Mouse (Mus musculus) CD4-positive, CD25-positive, alpha-beta regulatory T cell, adult 9 weeks (primary cell): ENCODE measurements around the gene Clip1. TPM values are rescaled to one million over a fixed set of nuclear protein-coding genes. Genes with fewer than 3 reads are reported as not detected.

Experiments
- polyA plus RNA-seq: library from polyadenylated mRNA; unstranded; fragments of 100-300 nt; shearing (Covaris generic); gene quantifications from one replicate; pipeline ENCODE4 v1.2.1, GENCODE M21; 2017

Clip1 gene
- 102 TPM for polyA plus RNA-seq

DNA sequence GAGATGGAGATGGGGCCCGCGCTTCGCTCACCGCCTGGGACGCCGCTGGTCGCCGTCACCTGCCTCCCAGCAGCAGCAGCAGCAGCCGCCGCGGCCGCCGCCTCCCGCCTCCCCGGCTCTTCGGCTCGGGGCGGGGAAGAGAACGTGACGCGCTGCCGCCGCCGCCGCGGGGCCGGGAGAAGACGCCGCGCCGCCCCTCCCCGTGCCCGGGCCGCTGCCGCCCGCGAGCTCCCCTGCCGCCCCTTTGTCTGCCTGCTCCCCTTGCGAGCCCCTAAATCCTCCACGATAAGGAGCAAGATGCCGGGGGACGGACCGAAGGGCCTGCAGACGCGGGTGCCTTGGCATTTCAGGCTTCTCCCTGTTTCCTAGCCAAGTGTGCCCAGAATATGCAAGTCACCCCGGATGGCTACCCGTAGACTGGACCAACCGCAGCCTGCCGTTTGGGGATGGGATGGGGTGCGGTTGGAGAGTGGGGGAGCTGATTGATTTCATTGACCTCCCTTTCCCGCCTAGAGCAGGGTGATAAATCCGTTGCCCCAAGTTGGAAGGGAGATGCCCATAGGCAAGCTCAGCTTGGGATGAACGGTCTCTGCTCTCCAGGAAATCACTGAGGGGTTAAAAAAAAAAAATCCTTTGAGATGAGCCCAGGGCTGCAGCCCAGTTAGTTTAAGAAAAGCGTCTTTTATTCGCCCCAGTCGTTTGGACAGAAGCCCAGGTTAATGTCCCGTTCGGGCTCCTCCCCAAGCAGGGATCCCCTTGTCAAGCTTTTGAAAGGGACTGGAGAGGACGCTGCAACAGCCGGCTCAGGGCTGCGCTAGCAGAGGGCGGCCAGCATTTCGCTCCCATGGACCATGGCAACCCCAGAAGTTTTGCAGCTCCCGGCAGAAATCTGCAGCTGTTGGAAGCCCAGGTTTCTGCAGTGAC is at the start of gene Clip1:
TSS of gene Clip1 (minus strand) at position 398 of the 924 bp plus-strand sequence.

DNA sequence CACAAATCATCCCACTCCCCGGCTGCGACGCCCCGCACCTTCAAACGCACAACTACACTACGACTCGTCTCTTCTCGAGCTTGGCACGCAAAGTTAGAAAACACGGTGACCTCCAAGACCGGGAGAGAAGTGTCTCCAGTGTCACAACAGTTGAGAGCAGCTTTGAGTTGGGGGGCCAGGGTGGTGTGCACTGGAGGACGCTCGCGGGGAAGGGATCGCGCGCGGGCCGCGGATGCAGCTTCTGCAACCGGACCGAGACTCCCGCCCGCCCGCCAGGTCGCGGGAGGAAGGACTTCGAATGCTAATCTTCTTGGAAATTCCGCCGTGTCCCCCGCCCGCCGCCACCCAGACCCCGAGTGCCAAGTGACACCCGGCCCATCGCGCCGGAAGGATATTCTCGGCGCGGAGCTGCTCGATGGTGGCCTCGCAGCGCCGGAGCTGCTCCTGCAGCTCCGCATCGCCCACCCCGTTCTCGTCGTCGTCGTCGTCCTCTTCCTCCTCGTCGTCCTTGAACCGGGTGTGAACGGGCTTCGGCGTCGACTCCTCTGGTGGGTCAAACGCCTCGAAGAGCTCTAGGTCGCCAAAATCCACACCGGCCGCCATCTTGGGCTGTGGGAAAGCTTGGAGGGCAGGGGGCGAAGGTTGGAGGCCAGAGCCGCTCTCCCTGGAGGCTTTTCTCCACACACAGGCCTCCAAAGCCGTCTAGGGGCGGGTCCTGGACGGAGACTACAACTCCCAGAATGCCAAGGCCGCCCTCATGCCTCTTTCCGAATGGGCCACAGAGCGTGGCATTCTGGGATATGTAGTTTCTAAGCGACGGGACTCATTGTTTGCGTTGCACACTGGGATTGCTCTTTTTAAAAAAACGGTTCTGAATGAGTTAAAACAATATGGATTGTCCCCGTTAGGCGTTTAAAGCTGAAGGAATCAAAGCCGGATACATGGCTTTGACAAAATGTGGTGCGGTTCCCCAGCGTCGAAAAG is 36.2 kb upstream of the Clip1 start, which contains the start of gene Zcchc8:
TSS of gene Zcchc8 (minus strand) at position 773 of the 984 bp plus-strand sequence.

GRCm38 (mm10) chr5:123572357-123573186 is 111.8 kb downstream of the Clip1 start, which contains the start of gene Vps33a:
Gene Vps33a, minus strand, starts transcription at chr5:123573038.

Other genes with a start within 250 kb of the Clip1 start
- not detected for gene Lrrc43, start 195.3 kb downstream of the Clip1 start, polyA plus RNA-seq
- not detected for gene Il31, start 195.1 kb downstream of the Clip1 start, polyA plus RNA-seq
- gene B3gnt4, start 174.2 kb downstream of the Clip1 start, polyA plus RNA-seq, result 1.3 TPM
- 136 TPM for gene Diablo, start 160.4 kb downstream of the Clip1 start, polyA plus RNA-seq
- not detected for gene Gm49027, start 159.1 kb downstream of the Clip1 start, polyA plus RNA-seq
- gene Vps33a, start 111.6 kb downstream of the Clip1 start, polyA plus RNA-seq, result 60.0 TPM
- gene Zcchc8, start 36.5 kb upstream of the Clip1 start, polyA plus RNA-seq, result 98.7 TPM
- 207 TPM for gene Rsrc2, start 64.8 kb upstream of the Clip1 start, polyA plus RNA-seq
- gene Kntc1, start 65.1 kb upstream of the Clip1 start, polyA plus RNA-seq, result 2.9 TPM
- gene Hcar2, start 180.9 kb upstream of the Clip1 start, polyA plus RNA-seq, result 0.51 TPM
- gene Hcar1, start 195.4 kb upstream of the Clip1 start, polyA plus RNA-seq, result not detected
- 105 TPM for gene Denr, start 222.6 kb upstream of the Clip1 start, polyA plus RNA-seq
- gene Gm43518, start 242.8 kb upstream of the Clip1 start, polyA plus RNA-seq, result 6.3 TPM
- gene Ccdc62, start 246.1 kb upstream of the Clip1 start, polyA plus RNA-seq, result 6.1 TPM